Mouse (Mus musculus) gastrocnemius, postnatal 25 days (tissue): ENCODE data around the gene Zbtb45. TPM values are rescaled to one million over a fixed set of nuclear protein-coding genes. Genes with fewer than 3 reads are reported as not detected.

ENCODE experiments used
- DNase-seq: peaks from one replicate; pipeline ENCODE4 v3.0.0; 2022
- total RNA-seq, 2 experiments: library from RNA; stranded (reverse); gene quantifications; 1 replicate in 1 of 2; 2 replicates in 1 of 2; pipeline ENCODE4 v1.2.3; 2021

The Zbtb45 gene
- total RNA-seq, 2 experiments from 2014 or later: 2.7 to 4.9 TPM

- DNase-seq: peak; percentile 95
Measured at GRCm38 (mm10) chr7:13034148-13034977, 24.5 kb upstream of the Zbtb45 start, which contains the start of gene Chmp2a. Gene Chmp2a, minus strand, starts transcription at chr7:13034807.

- no peak for DNase-seq
Measured at GRCm38 (mm10) chr7:13033451-13034147, 23.8 kb upstream of the Zbtb45 start.

GRCm38 (mm10) chr7:13032541-13032940 is 22.7 kb upstream of the Zbtb45 start:
- no peak for DNase-seq

GRCm38 (mm10) chr7:13031983-13032382 is 22.1 kb upstream of the Zbtb45 start:
- DNase-seq: no peak

GRCm38 (mm10) chr7:13031069-13031468 is 21.2 kb upstream of the Zbtb45 start:
- DNase-seq: no peak

DNA sequence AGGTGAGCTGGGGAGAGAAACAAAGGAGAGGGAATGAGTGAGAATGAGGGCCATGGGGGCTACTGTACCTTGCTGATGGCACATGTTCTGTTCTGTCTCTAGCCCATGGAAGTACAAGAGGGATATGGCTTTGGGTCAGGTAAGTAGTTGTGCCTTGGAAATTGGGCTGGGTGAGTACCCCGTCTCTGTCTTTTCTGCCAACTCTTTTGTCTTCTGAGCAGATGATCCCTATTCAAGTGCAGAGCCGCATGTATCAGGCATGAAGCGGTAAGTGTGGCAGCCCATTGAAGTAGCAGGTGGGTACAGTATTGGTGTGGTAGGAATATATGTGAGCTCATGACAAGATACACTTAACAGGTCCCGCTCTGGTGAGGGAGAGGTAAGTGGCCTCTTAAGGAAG is 19.2 kb upstream of the Zbtb45 start:
- no peak for DNase-seq

- no peak for DNase-seq
Measured at GRCm38 (mm10) chr7:13025511-13026112, 15.8 kb upstream of the Zbtb45 start.

GRCm38 (mm10) chr7:13024805-13025204 is 15.0 kb upstream of the Zbtb45 start:
- DNase-seq: peak; percentile 64

DNA sequence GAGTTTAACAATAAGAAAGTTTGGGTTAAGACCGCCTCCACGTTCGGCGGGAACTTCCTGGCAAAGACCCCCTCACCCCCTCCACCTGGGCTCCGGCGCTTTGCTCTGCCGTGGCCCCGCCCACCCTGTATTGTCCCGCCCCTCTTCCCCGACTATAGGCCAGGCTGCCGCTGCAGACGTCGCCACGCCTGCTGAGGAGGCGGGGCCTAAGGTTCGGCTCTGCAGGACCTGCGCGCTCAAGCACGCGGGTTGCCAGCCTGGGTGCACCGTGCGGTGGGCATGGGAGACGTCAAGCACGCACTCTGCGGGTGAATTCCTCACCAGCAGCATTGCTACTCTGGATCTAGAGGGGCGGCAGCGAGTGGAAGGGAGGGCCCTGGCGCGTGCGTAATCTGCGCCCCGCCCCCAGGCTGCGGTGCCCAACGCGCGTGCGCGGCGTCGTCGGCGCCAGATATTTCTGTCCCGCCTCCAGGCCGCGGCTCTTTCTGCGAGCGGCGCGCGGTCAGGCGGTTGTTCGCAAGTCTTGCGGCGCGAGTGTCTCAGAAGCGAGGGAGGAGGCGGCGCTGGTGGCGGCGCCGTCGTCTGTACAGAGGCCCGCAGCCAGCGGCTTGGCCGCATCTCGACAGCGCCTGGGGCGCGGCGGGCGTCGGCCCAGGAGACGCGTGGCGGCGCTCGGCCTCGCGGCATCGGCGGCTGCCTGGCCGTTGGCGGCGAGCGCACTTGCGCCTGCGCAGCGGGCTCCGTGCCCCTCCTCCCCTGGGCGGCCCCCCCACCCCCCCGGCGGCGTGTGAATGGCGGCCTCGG is 14.3 kb upstream of the Zbtb45 start:
- DNase-seq: peak; percentile 91

GRCm38 (mm10) chr7:13022773-13023535 is 13.1 kb upstream of the Zbtb45 start:
- DNase-seq: peak; percentile 68

DNA sequence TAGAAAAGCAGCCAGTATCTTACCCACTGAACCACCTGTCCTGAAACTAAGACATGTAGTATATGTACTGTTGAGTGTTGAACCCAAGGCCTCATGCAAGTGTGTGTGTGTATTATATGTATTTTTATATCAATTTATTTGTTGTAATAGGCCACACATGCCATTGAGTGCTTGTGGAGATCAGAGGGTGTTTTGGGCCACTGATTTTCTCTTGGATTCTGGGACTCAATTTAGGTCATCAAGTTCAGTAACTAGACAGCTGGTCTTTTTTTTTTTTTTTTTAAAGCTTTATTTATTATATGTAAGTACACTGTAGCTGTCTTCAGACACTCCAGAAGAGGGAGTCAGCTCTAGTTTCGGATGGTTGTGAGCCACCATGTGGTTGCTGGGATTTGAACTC is 5.4 kb upstream of the Zbtb45 start:
- no peak for DNase-seq

DNA sequence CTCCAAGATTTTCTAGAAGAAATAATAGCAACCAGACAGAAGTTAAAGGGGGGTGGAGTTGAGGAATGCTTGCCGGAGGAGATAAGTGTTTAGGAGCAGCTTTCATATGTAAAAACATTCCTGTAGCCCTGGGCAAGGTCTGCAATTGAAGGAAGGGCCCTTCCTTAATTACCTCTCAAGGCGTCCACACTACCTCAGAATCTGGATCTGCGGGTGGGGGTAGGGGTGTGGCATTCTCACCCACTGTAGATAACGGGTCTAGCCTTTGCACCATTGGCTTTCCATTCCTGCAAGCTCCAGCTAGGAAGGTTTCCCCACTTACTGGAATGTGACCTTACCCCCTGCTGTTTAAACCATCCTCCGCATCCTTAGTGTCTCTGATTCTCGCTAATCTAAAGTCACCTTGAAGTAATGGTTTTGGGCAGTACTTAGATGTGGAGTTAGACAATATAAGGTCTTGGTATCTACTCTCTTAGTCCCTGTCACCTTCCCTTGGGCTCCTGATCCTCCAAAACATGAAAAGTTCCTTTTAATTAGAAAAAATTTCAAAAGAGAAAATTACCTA is 4.5 kb upstream of the Zbtb45 start:
- DNase-seq: no peak

DNA sequence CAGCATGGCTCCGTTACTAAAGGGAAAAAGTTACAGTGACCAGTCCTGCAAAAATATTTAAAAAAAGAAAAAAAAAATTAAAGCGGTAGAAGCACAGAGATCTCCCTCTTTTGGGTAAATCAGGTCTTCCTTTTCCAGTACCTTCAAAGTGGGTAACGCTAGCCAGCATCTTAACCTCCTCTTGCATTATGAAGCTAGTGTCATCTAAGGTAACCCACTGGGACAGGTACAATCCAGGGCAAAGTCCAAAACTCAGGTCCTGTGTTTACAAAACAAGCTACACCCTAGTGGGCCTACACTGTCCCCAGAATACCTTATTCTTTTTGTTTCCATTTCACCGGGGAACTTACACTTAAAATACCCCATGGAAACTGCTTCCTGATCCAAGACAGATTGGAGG is 3.8 kb upstream of the Zbtb45 start:
- no peak for DNase-seq

- DNase-seq: peak; percentile 87
Measured at GRCm38 (mm10) chr7:13009143-13010004, 460 bp downstream of the Zbtb45 start.

- no peak for DNase-seq
Measured at GRCm38 (mm10) chr7:13007341-13008092, 2.3 kb downstream of the Zbtb45 start.

DNA sequence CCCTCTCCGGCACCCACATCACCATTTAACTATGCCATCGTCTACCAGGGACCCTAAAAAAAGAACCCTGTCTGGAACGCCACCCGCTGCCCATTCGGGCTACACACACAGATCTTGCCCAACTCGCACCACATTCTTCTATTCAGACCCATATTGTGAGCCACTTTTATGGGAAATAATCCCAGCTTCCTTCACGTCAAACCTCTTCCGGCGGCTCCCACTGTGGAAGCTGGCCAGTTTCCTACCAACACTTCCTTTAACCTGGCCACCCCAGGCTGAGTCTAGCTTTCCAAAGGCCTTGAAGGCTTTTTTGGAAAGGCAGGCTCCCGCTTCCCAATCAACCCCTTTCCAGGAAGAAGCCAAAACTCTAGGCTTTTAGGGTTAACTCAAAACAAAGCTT is 3.3 kb downstream of the Zbtb45 start:
- DNase-seq: no peak

- no peak for DNase-seq
Measured at GRCm38 (mm10) chr7:13006011-13006410, 3.8 kb downstream of the Zbtb45 start.

DNA sequence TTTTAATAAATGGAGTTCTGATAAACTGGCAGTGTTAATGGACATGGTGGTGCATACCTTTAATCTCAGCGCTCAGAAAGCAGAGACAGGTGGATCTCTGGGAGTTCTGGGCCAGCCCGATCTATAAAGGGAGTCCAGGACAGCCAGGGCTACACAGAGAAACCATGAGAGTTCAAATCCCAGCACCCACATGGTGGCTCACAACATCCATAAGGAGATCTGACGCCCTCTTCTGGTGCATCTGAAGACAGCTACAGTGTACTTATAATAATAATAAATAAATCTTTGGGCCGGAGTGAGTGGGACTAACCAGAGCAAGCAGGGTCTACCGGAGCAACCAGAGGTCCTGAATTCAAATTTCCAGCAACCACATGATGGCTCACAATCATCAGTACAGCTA is 6.5 kb downstream of the Zbtb45 start:
- no peak for DNase-seq

DNA sequence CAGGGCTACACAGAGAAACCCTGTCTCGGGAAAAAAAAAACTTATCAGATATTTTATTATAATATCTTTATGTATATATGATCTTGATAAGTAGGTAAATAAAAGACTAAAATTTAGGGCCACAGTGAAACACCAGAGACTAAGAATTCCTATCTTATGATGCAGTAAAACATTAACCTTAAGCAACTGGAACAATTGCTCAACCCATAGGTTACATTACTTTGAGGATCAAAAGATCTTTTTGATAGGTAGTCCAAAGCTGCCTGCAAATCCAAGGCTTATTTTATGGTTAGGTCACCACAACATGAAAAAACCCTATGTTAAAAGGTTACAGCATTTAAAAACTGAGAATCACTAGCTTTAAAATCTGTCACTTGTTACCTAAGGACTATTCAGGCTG is 8.2 kb downstream of the Zbtb45 start:
- DNase-seq: no peak
